Mouse (Mus musculus): ENCODE data around the gene Ccl4. TPM values are rescaled to one million over a fixed set of nuclear protein-coding genes. Genes with fewer than 3 reads are reported as not detected.

The Ccl4 gene
- total and polyA plus RNA-seq, 2 experiments from 2014 or later: not detected

- H3K27me3 ChIP-seq (ENCODE audit: insufficient read depth, low read length): no peaks in the 10 kb centered on the region
- DNase-seq (ENCODE audit: low spot score): no peak
- no peak overlapping the region for H3K9ac ChIP-seq (replicated peaks; ENCODE audit: low read length, poor library complexity, severe bottlenecking)
- H3K4me2 ChIP-seq (ENCODE audit: low read depth, low read length, poor library complexity, severe bottlenecking): no peak overlapping the region
- no peaks in the 10 kb centered on the region for H3K9me3 ChIP-seq (ENCODE audit: low read length)
- H3K4me1 ChIP-seq (ENCODE audit: insufficient read depth, low read length): no peaks in the 10 kb centered on the region
- TF ChIP-seq CTCF (IDR thresholded peaks at IDR 0.05): no peak
- 85% methylated on average over 1 of the region's 1 CpGs for WGBS
- no peak overlapping the region for H3K27ac ChIP-seq (ENCODE audit: low read depth, low read length)
- H3K36me3 ChIP-seq (ENCODE audit: insufficient read depth, low read length): no peaks in the 10 kb centered on the region
- no peak overlapping the region for H3K4me3 ChIP-seq (ENCODE audit: low read depth, low read length)
- ATAC-seq (ENCODE audit: low FRiP score): no peak
These were observed 13.3 kb downstream of the Ccl4 start for GRCm38 (mm10) chr11:83675665-83676064.

DNA sequence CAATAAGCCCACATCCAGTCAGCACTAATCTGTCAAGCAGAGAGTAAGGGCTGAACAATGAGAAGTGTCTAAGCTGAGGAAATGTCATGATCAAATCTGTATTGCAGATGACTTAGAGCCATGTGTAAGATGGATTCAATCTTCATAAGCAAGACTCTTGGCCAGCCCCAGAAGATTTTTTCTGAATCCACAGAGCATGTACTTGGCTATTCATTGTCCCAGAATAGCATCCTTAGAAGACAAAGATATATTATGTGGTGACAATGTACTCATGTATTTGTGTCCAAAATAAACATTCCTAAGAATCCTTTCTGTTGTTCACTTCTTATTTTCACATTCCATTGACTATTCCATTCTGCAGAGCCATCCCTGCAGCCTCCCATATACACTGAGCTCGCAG is 27.5 kb downstream of the Ccl4 start:
- Histone ChIP-seq H3K4me1 (ENCODE audit: insufficient read depth, low read length) (no peaks in the 10 kb centered on the region), H3K9me3 (ENCODE audit: low read length) (no peaks in the 10 kb centered on the region), H3K4me3 (ENCODE audit: low read depth, low read length) (no peak overlapping the region), H3K27ac (ENCODE audit: low read depth, low read length) (no peak overlapping the region), H3K36me3 (ENCODE audit: insufficient read depth, low read length) (no peaks in the 10 kb centered on the region), H3K4me2 (ENCODE audit: low read depth, low read length, poor library complexity, severe bottlenecking) (no peak overlapping the region), H3K27me3 (ENCODE audit: insufficient read depth, low read length) (no peaks in the 10 kb centered on the region), H3K9ac (replicated peaks; ENCODE audit: low read length, poor library complexity, severe bottlenecking) (no peak overlapping the region)
- no peak for ATAC-seq (ENCODE audit: low FRiP score)
- 94% methylated on average over 1 of the region's 1 CpGs for WGBS
- TF ChIP-seq CTCF (IDR thresholded peaks at IDR 0.05): no peak
- no peak for DNase-seq (ENCODE audit: low spot score)

DNA sequence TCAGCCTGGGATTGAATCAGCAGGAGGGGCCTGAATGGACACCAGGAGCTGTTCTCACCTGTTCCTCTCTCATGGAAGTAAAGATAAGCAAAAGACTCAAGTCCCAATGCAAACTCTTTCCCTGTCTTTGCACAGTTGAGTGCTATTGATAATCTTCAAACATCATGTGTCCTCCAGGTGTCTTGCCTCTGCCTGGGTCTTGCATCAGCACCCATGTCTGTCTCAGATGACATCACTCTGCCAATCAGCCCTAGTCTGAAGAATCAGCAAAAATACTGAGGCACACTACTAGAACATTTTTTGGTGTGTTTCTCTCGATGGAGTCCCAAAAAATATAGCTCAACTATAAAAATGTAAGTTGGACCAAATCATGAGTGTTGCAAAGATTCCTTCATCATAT is 29.6 kb downstream of the Ccl4 start:
- no peaks in the 10 kb centered on the region for H3K4me1 ChIP-seq (ENCODE audit: insufficient read depth, low read length)
- H3K9me3 ChIP-seq (ENCODE audit: low read length): no peaks in the 10 kb centered on the region
- H3K36me3 ChIP-seq (ENCODE audit: insufficient read depth, low read length): no peaks in the 10 kb centered on the region
- H3K4me3 ChIP-seq (ENCODE audit: low read depth, low read length): no peak overlapping the region
- H3K9ac ChIP-seq (replicated peaks; ENCODE audit: low read length, poor library complexity, severe bottlenecking): no peak overlapping the region
- H3K4me2 ChIP-seq (ENCODE audit: low read depth, low read length, poor library complexity, severe bottlenecking): no peak overlapping the region
- TF ChIP-seq CTCF (IDR thresholded peaks at IDR 0.05): no peak
- WGBS: 69% methylated on average over 1 of the region's 1 CpGs
- ATAC-seq (ENCODE audit: low FRiP score): no peak
- no peak for DNase-seq (ENCODE audit: low spot score)
- H3K27me3 ChIP-seq (ENCODE audit: insufficient read depth, low read length): no peaks in the 10 kb centered on the region
- H3K27ac ChIP-seq (ENCODE audit: low read depth, low read length): no peak overlapping the region

DNA sequence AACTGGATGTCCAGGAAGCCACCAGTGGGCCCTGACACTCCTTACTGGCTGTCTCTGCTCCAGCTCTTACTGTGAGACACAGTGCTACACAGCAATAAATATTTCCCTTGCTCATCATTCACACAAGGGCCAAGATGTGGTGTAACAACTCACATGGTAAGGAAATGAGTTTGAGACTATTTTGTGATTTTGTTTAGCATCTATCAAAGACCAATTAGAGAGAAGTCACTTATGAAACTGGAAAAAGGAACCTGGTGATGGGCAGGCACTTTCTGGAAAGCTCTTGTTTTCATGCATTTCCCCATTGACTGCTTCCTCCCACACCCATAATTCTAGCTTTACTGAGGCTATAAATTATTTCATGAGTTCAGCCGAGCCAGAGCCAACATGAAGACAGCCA is 41.3 kb downstream of the Ccl4 start, which contains the start of gene Wfdc17:
TSS of gene Wfdc17 (plus strand) at position 287 of the 400 bp plus-strand sequence.
- Histone ChIP-seq H3K27ac (ENCODE audit: low read depth, low read length) (no peak within 1 kb of the TSS), H3K36me3 (ENCODE audit: insufficient read depth, low read length) (no peaks in the 10 kb centered on the region), H3K4me1 (ENCODE audit: insufficient read depth, low read length) (no peaks in the 10 kb centered on the region), H3K27me3 (ENCODE audit: insufficient read depth, low read length) (no peaks in the 10 kb centered on the region), H3K4me3 (ENCODE audit: low read depth, low read length) (no peak within 1 kb of the TSS), H3K4me2 (ENCODE audit: low read depth, low read length, poor library complexity, severe bottlenecking) (no peak within 1 kb of the TSS), H3K9me3 (ENCODE audit: low read length) (no peaks in the 10 kb centered on the region), H3K9ac (replicated peaks; ENCODE audit: low read length, poor library complexity, severe bottlenecking) (no peak within 1 kb of the TSS)
- TF ChIP-seq CTCF (IDR thresholded peaks at IDR 0.05): no peak
- 61% methylated on average over 1 of the region's 1 CpGs for whole genome bisulfite sequencing
- no peak for ATAC-seq (ENCODE audit: low FRiP score)
- no peak for DNase-seq (ENCODE audit: low spot score)

GRCm38 (mm10) chr11:83708715-83709114 is 46.3 kb downstream of the Ccl4 start, which contains the start of gene Wfdc18:
Gene Wfdc18 (plus strand): TSS chr11:83709015.
- no peak within 1 kb of the TSS for H3K9ac ChIP-seq (replicated peaks; ENCODE audit: low read length, poor library complexity, severe bottlenecking)
- no peak within 1 kb of the TSS for H3K4me2 ChIP-seq (ENCODE audit: low read depth, low read length, poor library complexity, severe bottlenecking)
- H3K27ac ChIP-seq (ENCODE audit: low read depth, low read length): no peak within 1 kb of the TSS
- no peaks in the 10 kb centered on the region for H3K9me3 ChIP-seq (ENCODE audit: low read length)
- WGBS: 70% methylated on average over 4 of the region's 4 CpGs
- no peaks in the 10 kb centered on the region for H3K4me1 ChIP-seq (ENCODE audit: insufficient read depth, low read length)
- no peak for TF ChIP-seq CTCF (IDR thresholded peaks at IDR 0.05)
- no peak for DNase-seq (ENCODE audit: low spot score)
- ATAC-seq (ENCODE audit: low FRiP score): no peak
- H3K36me3 ChIP-seq (ENCODE audit: insufficient read depth, low read length): no peaks in the 10 kb centered on the region
- H3K27me3 ChIP-seq (ENCODE audit: insufficient read depth, low read length): no peaks in the 10 kb centered on the region
- H3K4me3 ChIP-seq (ENCODE audit: low read depth, low read length): no peak within 1 kb of the TSS

DNA sequence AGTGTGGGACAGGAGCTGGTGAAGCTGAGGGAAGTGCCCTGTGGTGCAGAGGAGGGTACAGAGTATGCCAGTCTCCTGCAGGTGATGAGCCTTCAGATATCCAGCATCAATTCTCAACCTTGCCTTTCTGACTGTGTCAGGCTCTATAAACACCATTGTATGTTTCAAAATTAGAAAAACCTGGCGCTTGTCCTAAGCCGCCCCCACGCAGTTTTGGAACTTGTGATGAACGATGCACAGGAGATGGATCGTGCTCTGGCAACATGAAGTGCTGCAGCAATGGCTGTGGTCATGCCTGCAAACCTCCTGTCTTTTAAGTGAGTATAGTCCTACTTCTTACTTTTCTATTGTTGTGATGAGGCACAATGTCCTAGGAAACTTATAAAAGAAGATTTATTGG is 47.3 kb downstream of the Ccl4 start:
- H3K27me3 ChIP-seq (ENCODE audit: insufficient read depth, low read length): no peaks in the 10 kb centered on the region
- 96% methylated on average over 5 of the region's 5 CpGs for WGBS
- no peak overlapping the region for H3K9ac ChIP-seq (replicated peaks; ENCODE audit: low read length, poor library complexity, severe bottlenecking)
- no peaks in the 10 kb centered on the region for H3K4me1 ChIP-seq (ENCODE audit: insufficient read depth, low read length)
- no peak overlapping the region for H3K4me2 ChIP-seq (ENCODE audit: low read depth, low read length, poor library complexity, severe bottlenecking)
- no peak for DNase-seq (ENCODE audit: low spot score)
- no peak overlapping the region for H3K4me3 ChIP-seq (ENCODE audit: low read depth, low read length)
- TF ChIP-seq CTCF (IDR thresholded peaks at IDR 0.05): no peak
- no peak for ATAC-seq (ENCODE audit: low FRiP score)
- H3K9me3 ChIP-seq (ENCODE audit: low read length): no peaks in the 10 kb centered on the region
- no peaks in the 10 kb centered on the region for H3K36me3 ChIP-seq (ENCODE audit: insufficient read depth, low read length)
- no peak overlapping the region for H3K27ac ChIP-seq (ENCODE audit: low read depth, low read length)

Measured in midbrain, postnatal 0 days (tissue).